Mouse (Mus musculus): ENCODE measurements around the gene Klrb1b. TPM values are rescaled to one million over a fixed set of nuclear protein-coding genes. Genes with fewer than 3 reads are reported as not detected.
"Not testable (repeated sequence)": the region's sequence is repeated elsewhere in the genome, so short reads cannot be mapped to it uniquely, and the experiment has no call there.

Gene Klrb1b
- total and polyA plus RNA-seq, 2 experiments from 2014 or later, result not detected

DNA sequence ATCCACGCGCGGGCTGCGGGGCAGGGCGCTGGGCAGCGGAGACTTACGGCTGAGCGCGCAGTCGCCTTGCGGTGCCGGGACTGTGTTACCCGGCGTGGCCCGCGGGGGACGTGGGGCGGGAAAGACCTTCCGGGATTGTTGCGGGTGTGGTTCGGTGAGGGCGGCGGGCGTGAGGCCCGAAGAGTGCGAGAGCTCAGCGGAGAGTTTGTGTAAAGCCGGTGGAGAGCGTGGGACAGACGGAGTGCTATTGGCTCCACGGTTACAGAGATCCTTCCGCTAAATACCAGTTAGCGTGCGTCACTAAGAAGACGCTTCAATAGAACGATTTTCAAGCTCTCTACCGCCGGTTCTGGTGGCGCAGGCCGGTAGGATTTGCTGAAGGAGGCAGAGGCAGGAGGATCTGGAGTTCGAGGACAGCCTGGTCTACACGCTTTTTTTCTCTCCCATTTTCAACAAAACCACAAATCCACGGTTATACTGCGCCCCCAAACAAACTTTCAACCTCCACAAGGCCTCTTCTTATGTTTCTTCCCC is 16.9 kb upstream of the Klrb1b start:
- peak; percentile 82 for ATAC-seq (ENCODE audit: low FRiP score)
- WGBS, result under 1% methylated on average over 44 of the region's 44 CpGs
- Histone ChIP-seq H3K4me2 (ENCODE audit: low read depth, low read length, poor library complexity, severe bottlenecking) (peak overlapping the region; percentile 65), H3K27me3 (ENCODE audit: insufficient read depth, low read length) (no peaks in the 10 kb centered on the region), H3K4me3 (ENCODE audit: low read depth, low read length) (peak overlapping the region; percentile 69), H3K36me3 (ENCODE audit: insufficient read depth, low read length) (no peaks in the 10 kb centered on the region), H3K27ac (ENCODE audit: low read depth, low read length) (peak overlapping the region; percentile 89), H3K4me1 (ENCODE audit: insufficient read depth, low read length) (no peaks in the 10 kb centered on the region), H3K9ac (replicated peaks; ENCODE audit: low read length, poor library complexity, severe bottlenecking) (peak overlapping the region; percentile 76), H3K9me3 (ENCODE audit: low read length) (no peaks in the 10 kb centered on the region)
- peak; percentile 28 for TF ChIP-seq CTCF (IDR thresholded peaks at IDR 0.05)
- peak; percentile 97 for DNase-seq (ENCODE audit: low spot score)

DNA sequence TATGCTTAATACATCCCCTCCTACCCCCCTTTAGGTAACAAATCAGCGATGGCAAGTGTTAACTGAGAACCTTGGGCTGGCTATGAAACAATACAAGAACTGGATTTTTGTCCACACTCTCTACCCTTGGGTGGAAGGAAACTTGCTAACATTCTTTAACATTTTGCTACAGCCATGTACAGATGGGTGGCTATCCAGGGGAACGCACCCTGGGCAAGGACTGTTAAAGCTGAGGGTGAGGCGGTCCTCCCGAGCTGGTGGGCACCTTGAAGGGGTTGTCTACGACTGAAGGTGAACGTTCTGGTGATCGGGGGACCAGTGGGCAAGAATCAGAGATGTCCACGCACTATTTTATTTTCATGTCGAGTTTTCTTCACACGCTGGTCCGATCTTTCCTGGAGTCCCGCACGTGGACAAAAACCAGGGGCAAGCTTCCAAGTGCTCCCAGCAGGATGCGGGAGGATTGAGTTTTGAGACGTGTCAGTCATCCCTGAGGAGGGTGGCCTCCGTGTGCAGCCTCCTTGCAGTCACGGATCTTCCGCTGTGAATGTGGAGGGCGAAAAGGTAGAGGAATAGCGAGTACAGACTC is 16.3 kb upstream of the Klrb1b start:
- Histone ChIP-seq H3K27me3 (ENCODE audit: insufficient read depth, low read length) (no peaks in the 10 kb centered on the region), H3K9ac (replicated peaks; ENCODE audit: low read length, poor library complexity, severe bottlenecking) (peak overlapping the region; percentile 76), H3K4me1 (ENCODE audit: insufficient read depth, low read length) (no peaks in the 10 kb centered on the region), H3K4me2 (ENCODE audit: low read depth, low read length, poor library complexity, severe bottlenecking) (peak overlapping the region; percentile 55), H3K4me3 (ENCODE audit: low read depth, low read length) (peak overlapping the region; percentile 69), H3K9me3 (ENCODE audit: low read length) (no peaks in the 10 kb centered on the region), H3K27ac (ENCODE audit: low read depth, low read length) (peak overlapping the region; percentile 88), H3K36me3 (ENCODE audit: insufficient read depth, low read length) (no peaks in the 10 kb centered on the region)
- DNase-seq (ENCODE audit: low spot score) (no peak), ATAC-seq (ENCODE audit: low FRiP score) (no peak)
- no peak for TF ChIP-seq CTCF (IDR thresholded peaks at IDR 0.05)
- WGBS, result under 1% methylated on average over 20 of the region's 20 CpGs

DNA sequence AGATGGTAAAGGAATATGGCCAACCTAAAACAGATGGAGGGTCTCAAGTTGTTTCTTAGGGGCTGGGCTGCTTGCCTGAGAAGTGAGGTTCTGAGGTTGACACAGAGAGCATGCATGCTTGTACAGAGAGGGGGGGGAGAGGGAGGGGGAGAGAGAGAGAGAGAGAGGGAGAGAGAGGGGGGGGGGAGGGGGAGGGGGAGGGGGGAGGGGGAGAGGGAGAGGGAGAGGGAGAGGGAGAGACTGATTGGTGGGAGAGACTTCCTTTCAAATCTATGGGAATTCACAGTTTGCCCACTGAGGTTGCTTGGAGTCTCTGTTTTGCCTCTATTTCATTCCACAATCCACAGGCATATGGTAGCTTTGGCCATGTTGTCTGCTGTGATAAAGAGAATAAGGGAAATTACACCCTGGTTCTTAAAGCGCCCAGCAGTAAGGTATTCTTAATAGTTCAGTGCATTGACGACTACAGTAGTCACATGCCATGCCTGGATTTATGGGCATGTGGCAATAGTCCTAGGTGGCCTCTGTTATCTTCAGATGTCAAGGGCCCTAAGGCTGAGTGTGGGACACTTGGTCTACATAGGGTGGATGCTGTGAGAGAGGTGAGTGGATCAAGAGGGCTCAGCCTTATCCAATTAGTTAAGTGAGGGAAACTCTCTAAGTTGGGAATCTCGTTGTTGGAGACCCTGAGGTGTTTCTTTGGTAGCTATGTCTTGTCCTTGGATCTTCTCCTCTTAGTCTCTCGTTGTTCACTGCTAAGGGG is 15.4 kb upstream of the Klrb1b start:
- ATAC-seq (ENCODE audit: low FRiP score) (no peak), DNase-seq (ENCODE audit: low spot score) (no peak)
- H3K4me3 ChIP-seq (ENCODE audit: low read depth, low read length), result peak overlapping the region; percentile 69
- H3K9ac ChIP-seq (replicated peaks; ENCODE audit: low read length, poor library complexity, severe bottlenecking), result peak overlapping the region; percentile 76; the same call in 1 of the 2 replicates
- no peak overlapping the region for H3K27ac ChIP-seq (ENCODE audit: low read depth, low read length)
- H3K27me3 ChIP-seq (ENCODE audit: insufficient read depth, low read length), result no peaks in the 10 kb centered on the region
- TF ChIP-seq CTCF (IDR thresholded peaks at IDR 0.05), result no peak
- no peaks in the 10 kb centered on the region for H3K36me3 ChIP-seq (ENCODE audit: insufficient read depth, low read length)
- WGBS, result 41% methylated on average over 4 of the region's 4 CpGs
- peak overlapping the region; percentile 55 for H3K4me2 ChIP-seq (ENCODE audit: low read depth, low read length, poor library complexity, severe bottlenecking)
- no peaks in the 10 kb centered on the region for H3K9me3 ChIP-seq (ENCODE audit: low read length)
- no peaks in the 10 kb centered on the region for H3K4me1 ChIP-seq (ENCODE audit: insufficient read depth, low read length)

DNA sequence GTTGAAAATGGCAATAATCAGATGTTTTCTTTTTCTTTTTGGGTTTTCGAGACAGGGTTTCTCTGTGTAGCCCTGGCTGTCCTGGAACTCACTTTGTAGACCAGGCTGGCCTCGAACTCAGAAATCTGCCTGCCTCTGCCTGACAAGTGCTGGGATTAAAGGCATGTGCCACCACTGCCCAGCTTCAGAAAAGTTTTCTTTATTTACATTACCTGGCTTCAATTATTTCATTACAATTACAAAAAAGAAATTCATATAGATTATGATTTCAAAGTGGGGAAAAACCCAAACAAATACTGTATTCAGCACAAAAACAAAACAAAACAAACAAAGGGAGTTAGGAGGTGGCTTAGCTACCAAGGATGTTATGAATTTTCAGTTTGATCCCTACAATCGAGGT is 14.5 kb upstream of the Klrb1b start:
- not testable (repeated sequence) for H3K36me3 ChIP-seq (ENCODE audit: insufficient read depth, low read length); ATAC-seq (ENCODE audit: low FRiP score); DNase-seq (ENCODE audit: low spot score); H3K27ac ChIP-seq (ENCODE audit: low read depth, low read length); H3K9me3 ChIP-seq (ENCODE audit: low read length); H3K27me3 ChIP-seq (ENCODE audit: insufficient read depth, low read length); H3K4me1 ChIP-seq (ENCODE audit: insufficient read depth, low read length); H3K4me2 ChIP-seq (ENCODE audit: low read depth, low read length, poor library complexity, severe bottlenecking); H3K9ac ChIP-seq (replicated peaks; ENCODE audit: low read length, poor library complexity, severe bottlenecking); H3K4me3 ChIP-seq (ENCODE audit: low read depth, low read length)
- WGBS, result 90% methylated on average over 3 of the region's 3 CpGs

DNA sequence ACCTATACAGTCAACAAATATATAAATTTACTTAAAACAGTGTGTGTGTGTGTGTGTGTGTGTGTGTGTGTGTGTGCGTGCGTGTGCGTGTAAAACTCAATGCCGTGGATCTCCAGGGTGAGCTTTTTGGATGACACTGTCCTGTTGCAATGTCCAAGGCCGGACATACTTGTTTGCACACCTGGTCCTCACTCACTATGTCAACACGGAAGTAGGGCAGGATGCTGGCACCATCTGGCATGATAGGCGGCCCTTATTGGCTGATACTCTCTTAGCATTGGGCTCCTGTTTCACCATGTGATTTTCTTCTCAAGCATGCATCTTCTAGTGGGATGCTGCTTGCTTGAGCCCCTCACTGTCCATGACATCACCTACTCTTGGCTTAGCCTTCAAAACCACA is 13.8 kb upstream of the Klrb1b start:
- 70% methylated on average over 7 of the region's 7 CpGs for WGBS
- Histone ChIP-seq H3K27ac (ENCODE audit: low read depth, low read length) (peak overlapping the region; percentile 95), H3K9me3 (ENCODE audit: low read length) (no peaks in the 10 kb centered on the region), H3K9ac (replicated peaks; ENCODE audit: low read length, poor library complexity, severe bottlenecking) (peak overlapping the region; percentile 39; the same call in 1 of the 2 replicates), H3K4me1 (ENCODE audit: insufficient read depth, low read length) (no peaks in the 10 kb centered on the region), H3K36me3 (ENCODE audit: insufficient read depth, low read length) (no peaks in the 10 kb centered on the region), H3K4me3 (ENCODE audit: low read depth, low read length) (peak overlapping the region; percentile 78), H3K4me2 (ENCODE audit: low read depth, low read length, poor library complexity, severe bottlenecking) (peak overlapping the region; percentile 59), H3K27me3 (ENCODE audit: insufficient read depth, low read length) (no peaks in the 10 kb centered on the region)
- ATAC-seq (ENCODE audit: low FRiP score) (no peak), DNase-seq (ENCODE audit: low spot score) (no peak)
- no peak for TF ChIP-seq CTCF (IDR thresholded peaks at IDR 0.05)

DNA sequence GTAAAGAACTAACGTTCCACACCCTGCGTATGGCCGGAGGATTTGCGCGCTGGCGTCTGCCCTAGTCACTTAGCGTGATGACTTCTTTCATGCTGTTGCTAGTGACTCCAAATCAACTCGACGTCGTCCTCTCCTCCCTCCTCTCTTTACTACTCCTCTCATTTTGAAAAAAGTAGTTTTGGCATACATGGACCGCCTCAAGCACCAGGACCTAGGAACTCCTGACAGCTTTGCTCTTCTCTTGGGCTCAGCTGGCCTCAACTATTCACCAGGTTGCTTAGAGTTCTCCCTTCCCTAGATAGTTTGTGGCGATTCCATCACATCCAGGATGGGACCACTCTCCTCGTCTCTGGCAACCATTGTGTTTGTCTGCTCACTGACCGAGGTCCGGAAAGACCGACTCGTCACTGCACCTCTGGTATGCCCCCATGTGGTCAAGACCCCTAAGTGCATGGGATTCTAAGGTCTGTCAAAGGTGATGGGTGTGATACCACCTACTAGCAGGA is 13.2 kb upstream of the Klrb1b start:
- under 1% methylated on average over 17 of the region's 17 CpGs for WGBS
- DNase-seq (ENCODE audit: low spot score) (peak; percentile 84), ATAC-seq (ENCODE audit: low FRiP score) (peak; percentile 11; the same call in 1 of the 2 replicates)
- H3K27ac ChIP-seq (ENCODE audit: low read depth, low read length), result peak overlapping the region; percentile 95
- H3K27me3 ChIP-seq (ENCODE audit: insufficient read depth, low read length), result no peaks in the 10 kb centered on the region
- H3K4me2 ChIP-seq (ENCODE audit: low read depth, low read length, poor library complexity, severe bottlenecking), result peak overlapping the region; percentile 59
- peak overlapping the region; percentile 39 for H3K9ac ChIP-seq (replicated peaks; ENCODE audit: low read length, poor library complexity, severe bottlenecking)
- peak; percentile 85 for TF ChIP-seq CTCF (IDR thresholded peaks at IDR 0.05)
- H3K4me3 ChIP-seq (ENCODE audit: low read depth, low read length), result peak overlapping the region; percentile 78
- no peaks in the 10 kb centered on the region for H3K4me1 ChIP-seq (ENCODE audit: insufficient read depth, low read length)
- no peaks in the 10 kb centered on the region for H3K36me3 ChIP-seq (ENCODE audit: insufficient read depth, low read length)
- H3K9me3 ChIP-seq (ENCODE audit: low read length), result no peaks in the 10 kb centered on the region
